Mouse (Mus musculus) subcutaneous adipose tissue, adult 2 months (tissue): ENCODE data around the gene Foxl1. TPM values are rescaled to one million over a fixed set of nuclear protein-coding genes. Genes with fewer than 3 reads are reported as not detected.

Experiments
- polyA plus RNA-seq: library from polyadenylated mRNA; depleted of rRNA; stranded (reverse); fragments of >200 nt; gene quantifications from 2 replicates; pipeline ENCODE4 v1.2.3, GENCODE M21; 2012; ENCODE audit warnings: low replicate concordance; rRNA removed

Gene Foxl1
- polyA plus RNA-seq, result 0.11 and 0.23 TPM in 2 replicates

DNA sequence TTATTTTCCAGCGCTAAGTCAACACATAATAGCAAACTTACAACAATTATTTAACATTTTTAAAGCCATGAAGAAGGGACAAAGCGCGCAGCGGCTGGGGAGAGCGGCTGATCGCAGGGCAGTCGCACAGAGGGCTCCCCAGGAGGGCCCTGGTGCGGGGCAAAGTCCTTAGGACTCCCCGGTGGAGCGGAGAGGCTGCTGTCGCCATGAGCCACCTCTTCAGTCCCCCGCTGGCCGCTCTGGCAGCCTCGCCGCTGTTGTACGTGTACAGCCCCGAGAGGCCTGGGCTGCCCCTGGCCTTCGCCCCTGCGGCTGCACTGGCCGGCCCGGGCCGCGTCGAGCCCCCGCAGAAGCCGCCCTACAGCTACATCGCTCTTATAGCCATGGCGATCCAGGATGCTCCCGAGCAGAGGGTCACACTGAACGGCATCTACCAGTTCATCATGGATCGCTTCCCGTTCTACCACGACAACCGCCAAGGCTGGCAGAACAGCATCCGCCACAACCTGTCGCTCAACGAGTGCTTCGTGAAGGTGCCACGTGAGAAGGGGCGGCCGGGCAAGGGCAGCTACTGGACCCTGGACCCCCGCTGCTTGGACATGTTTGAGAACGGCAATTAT, at the start of gene Foxl1:
Gene Foxl1 (plus strand): TSS at position 185 of the 620 bp plus-strand sequence.

DNA sequence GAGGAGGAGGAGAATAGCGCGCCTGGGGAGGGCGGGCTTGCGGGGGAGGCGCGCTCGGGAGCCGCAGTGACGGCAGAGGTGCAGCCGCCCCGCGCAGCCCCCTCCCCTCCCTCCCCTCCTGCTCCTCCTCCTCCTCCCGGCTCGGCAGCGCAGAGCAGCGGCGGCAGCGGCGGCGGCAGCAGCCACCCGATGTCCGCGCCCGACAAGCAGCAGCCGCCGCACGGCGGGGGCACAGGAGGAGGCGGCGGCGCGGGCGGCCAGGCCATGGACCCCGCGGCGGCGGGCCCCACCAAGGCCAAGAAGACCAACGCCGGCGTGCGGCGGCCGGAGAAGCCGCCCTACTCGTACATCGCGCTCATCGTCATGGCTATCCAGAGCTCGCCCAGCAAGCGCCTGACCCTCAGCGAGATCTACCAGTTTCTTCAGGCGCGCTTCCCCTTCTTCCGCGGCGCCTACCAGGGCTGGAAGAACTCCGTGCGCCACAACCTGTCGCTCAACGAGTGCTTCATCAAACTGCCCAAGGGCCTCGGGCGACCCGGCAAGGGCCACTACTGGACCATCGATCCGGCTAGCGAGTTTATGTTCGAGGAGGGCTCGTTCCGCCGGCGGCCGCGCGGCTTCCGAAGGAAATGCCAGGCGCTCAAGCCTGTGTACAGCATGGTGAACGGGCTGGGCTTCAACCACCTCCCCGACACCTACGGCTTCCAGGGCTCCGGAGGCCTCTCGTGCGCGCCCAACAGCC, 43.4 kb upstream of the Foxl1 start, which contains the start of gene Foxf1:
Gene Foxf1 (plus strand): TSS at position 177 of the 742 bp plus-strand sequence.

DNA sequence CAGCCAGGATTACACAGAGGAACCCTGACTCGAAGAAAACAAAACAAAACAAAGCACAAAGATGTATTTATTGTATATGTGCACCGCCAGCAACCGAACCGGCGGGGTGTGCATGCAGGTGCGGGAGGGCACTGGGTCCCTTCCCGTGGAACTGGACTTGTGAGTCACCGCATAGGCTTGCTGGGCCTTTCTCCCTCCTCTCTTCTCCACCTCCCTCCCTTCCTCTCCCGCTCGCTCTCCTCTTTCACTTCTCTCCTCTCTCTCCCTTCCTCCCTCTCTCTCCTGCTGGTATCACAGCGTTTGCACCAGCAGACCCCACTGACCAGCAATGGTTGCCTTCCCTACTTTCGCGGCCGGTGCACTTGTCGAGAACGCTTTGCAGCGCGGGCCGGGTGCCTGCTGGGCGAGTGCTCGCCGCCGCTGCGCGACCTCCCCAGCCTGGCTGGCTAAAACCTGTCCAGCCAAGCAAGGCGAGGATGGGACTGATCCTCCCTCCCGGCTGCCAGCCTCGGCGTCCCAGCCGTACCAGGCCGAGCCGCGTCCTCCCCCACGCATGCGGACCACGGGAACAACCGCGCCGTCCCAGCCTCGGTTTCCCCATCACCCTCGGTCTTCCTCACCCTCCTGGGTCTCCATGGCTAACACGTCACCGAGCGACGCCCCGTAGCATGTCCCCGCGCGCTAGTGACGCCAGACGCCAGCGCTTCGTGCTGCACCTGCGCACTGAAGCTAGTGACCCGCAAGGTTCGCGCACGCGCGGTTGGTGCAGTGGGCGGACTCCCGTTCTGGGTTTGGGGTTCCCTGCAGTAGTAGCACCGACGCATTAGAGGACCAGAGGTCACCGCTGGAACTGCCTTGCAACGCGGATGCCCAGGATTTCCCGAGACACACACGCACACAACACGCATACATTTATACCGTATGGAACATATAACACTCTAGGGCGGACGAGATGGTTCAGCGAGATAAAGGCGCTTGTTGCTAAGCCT, 19.8 kb upstream of the Foxl1 start, which contains the start of gene Mthfsd:
Gene Mthfsd (minus strand): TSS at position 725 of the 989 bp plus-strand sequence.

GRCm38 (mm10) chr8:121115948-121116347, 11.8 kb upstream of the Foxl1 start, which contains the start of gene Foxc2:
TSS of gene Foxc2 (plus strand) at chr8:121116171.

Other genes with a start within 250 kb of the Foxl1 start
- gene Foxf1, start 43.6 kb upstream of the Foxl1 start, polyA plus RNA-seq, result 2.8 and 5.6 TPM in 2 replicates
- gene Mthfsd, start 19.5 kb upstream of the Foxl1 start, polyA plus RNA-seq, result 88.7 and 88.8 TPM in 2 replicates
- 1.7 and 2.3 TPM in 2 replicates for gene Foxc2, start 11.8 kb upstream of the Foxl1 start, polyA plus RNA-seq